Mouse (Mus musculus) forebrain, embryonic 14.5 days (tissue): ENCODE measurements around the gene Krtap28-13. TPM values are rescaled to one million over a fixed set of nuclear protein-coding genes. Genes with fewer than 3 reads are reported as not detected.
A peak's percentile ranks its signal among the peaks of the same experiment; 100 is the strongest.

Source experiments
- ATAC-seq: fragments of 200-750 bp; cut with Nextera tagmentation; 2 replicates; pipeline ENCODE4 v1.8.0; 2017; ENCODE audit warnings: mild to moderate bottlenecking, moderate library complexity
- DNase-seq: peaks from one replicate; pipeline ENCODE4 v3.0.0-alpha.2; 2015; ENCODE audit warnings: low spot score
- H3K27ac ChIP-seq: fragments of 300-500 bp; sonication (generic); 2 replicates; pipeline ENCODE4 v1.5.1; 2014; ENCODE audit warnings: low read depth, mild to moderate bottlenecking, control low read depth, low read length, moderate library complexity
- H3K27me3 ChIP-seq: fragments of 300-500 bp; sonication (generic); replicated peaks from 2 replicates; pipeline ENCODE4 v1.6.1; 2014; ENCODE audit warnings: low read length, control low read depth, mixed read lengths; ENCODE audit not compliant: control insufficient read depth, insufficient read depth
- H3K36me3 ChIP-seq: fragments of 300-500 bp; sonication (generic); 2 replicates; pipeline ENCODE4 v1.6.1; 2014; ENCODE audit warnings: low read length, control low read depth; ENCODE audit not compliant: control insufficient read depth, insufficient read depth
- H3K4me1 ChIP-seq: fragments of 300-500 bp; sonication (generic); 2 replicates; pipeline ENCODE4 v1.6.1; 2014; ENCODE audit warnings: antibody characterized with exemption, low read length, control low read depth; ENCODE audit not compliant: control insufficient read depth, insufficient read depth
- H3K4me2 ChIP-seq: fragments of 300-500 bp; sonication (generic); 2 replicates; pipeline ENCODE4 v1.6.1; 2014; ENCODE audit warnings: mild to moderate bottlenecking, control low read depth, low read length
- H3K4me3 ChIP-seq: fragments of 300-500 bp; sonication (generic); 2 replicates; pipeline ENCODE4 v1.5.1; 2014; ENCODE audit warnings: low read depth, low read length, control low read depth
- H3K9ac ChIP-seq: fragments of 300-500 bp; sonication (generic); 2 replicates; pipeline ENCODE4 v1.6.1; 2014; ENCODE audit warnings: mild to moderate bottlenecking, low read length, control low read depth, moderate library complexity
- H3K9me3 ChIP-seq: fragments of 300-500 bp; sonication (generic); replicated peaks from 2 replicates; pipeline ENCODE4 v1.6.1; 2016; ENCODE audit warnings: low read length, control low read depth, mixed read lengths; ENCODE audit not compliant: control insufficient read depth
- WGBS: fragments of 180-500 bp; shearing (Covaris S2); extraction: QIAGEN DNeasy Blood & Tissue Kit; methylation state at CpG from one replicate; pipeline ENCODE4 v1.1.7; 2014; 5-methylcytosine and 5-hydroxymethylcytosine counted together
- polyA plus RNA-seq: library from polyadenylated mRNA; unstranded; fragments of >200 nt; fragmentation: Nextera tagmentation; extraction: Ambion mirVana; gene quantifications from 2 replicates; pipeline ENCODE4 v1.2.1, GENCODE M21; 2014

The Krtap28-13 gene
- polyA plus RNA-seq, 1 experiment from 2014 or later = not detected

DNA sequence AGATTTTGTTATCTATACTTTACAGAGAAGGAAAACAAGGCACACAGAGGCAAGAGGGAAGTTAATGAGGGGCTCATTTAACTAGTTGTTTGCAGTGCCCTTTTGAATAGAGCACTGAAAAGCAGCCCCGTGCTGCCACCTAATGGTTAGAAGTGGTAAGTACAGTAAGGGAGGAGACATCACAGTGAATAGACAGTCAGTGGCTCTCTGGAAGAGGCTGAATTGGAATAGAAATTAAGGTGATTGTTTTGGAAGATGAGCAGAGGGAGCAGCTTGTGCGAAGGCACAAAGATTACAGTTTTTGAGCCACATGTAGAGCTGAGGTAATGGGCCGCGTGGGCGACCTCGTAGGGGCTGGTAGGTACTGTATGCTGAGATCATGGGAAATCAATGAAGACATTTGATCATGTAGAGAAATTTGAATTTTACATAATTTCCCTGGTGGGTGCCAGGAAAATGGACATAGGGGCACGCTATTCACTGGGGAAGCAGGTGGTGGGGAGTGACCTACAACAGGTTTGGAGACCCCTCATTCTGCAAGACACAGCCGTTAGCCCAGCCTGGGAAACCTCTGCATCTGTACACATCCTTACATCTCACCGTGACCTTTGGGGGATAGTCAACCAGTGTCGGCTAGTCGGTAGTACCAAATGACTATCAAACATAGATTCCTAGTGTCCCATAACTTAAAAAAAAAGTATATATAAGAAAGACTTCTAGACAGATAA lies 15.6 kb downstream of the Krtap28-13 start:
- Histone ChIP-seq H3K4me1 (no peaks in the 10 kb centered on the region), H3K27me3 (no peaks in the 10 kb centered on the region), H3K4me3 (0 out of 2 replicates have a peak overlapping the region, but pooled peaks have one; percentile 1), H3K9me3 (no peaks in the 10 kb centered on the region), H3K36me3 (no peaks in the 10 kb centered on the region), H3K27ac (no peak overlapping the region), H3K4me2 (peak overlapping the region; percentile 41), H3K9ac (peak overlapping the region; percentile 29; the same call in 1 of the 2 replicates)
- peak; percentile 93 for ATAC-seq
- peak; percentile 90 for DNase-seq
- 48% methylated on average over 11 of the region's 11 CpGs for WGBS

DNA sequence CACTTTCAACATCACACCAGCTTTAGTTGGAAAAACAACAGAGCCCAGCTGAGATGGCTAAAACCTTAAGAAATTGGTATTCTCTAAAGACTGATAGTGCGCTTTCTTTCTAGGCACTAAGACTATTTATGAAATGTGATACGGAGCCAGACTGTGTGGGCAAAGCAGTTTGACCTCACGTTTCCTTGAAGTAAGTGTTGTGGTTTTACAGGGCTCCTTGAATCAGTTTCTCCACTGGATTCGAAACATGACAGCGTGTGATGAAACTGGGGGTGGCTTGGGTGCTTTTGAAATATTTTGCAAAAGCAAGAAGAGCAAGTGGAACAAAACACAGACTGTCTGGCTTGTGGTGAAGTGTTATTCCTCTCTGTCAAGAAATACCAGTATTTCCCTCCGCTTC lies 16.3 kb downstream of the Krtap28-13 start:
- no peaks in the 10 kb centered on the region for H3K9me3 ChIP-seq
- H3K9ac ChIP-seq = no peak overlapping the region
- no peaks in the 10 kb centered on the region for H3K4me1 ChIP-seq
- H3K36me3 ChIP-seq = no peaks in the 10 kb centered on the region
- H3K27ac ChIP-seq = no peak overlapping the region
- H3K4me3 ChIP-seq = no peak overlapping the region
- DNase-seq (no peak), ATAC-seq (no peak)
- no peak overlapping the region for H3K4me2 ChIP-seq
- no peaks in the 10 kb centered on the region for H3K27me3 ChIP-seq
- 88% methylated on average over 6 of the region's 6 CpGs for WGBS

DNA sequence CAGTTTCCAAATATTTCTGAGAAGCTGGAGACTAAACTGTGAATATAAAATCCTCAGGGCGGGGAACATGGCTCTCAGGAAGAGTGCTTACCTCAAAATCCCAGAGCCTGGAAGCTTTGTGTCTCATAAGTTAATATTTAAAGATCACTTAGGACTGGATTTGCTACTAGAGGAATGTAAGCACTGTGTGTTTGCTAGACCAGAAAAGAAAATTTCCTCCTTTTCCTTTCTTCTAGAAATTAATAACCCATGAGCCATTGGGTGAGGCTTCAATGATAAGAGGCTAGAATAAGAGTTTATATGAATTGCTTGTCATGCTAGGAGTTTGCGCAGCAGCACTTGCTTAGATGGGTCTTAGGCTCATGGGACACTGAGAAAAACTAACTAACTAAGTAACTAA lies 24.1 kb downstream of the Krtap28-13 start:
- no peak overlapping the region for H3K4me3 ChIP-seq
- 86% methylated on average over 2 of the region's 2 CpGs for WGBS
- H3K9ac ChIP-seq = no peak overlapping the region
- no peaks in the 10 kb centered on the region for H3K27me3 ChIP-seq
- ATAC-seq = no peak
- H3K36me3 ChIP-seq = no peaks in the 10 kb centered on the region
- no peak overlapping the region for H3K27ac ChIP-seq
- no peak overlapping the region for H3K4me2 ChIP-seq
- DNase-seq = no peak
- no peaks in the 10 kb centered on the region for H3K9me3 ChIP-seq
- no peaks in the 10 kb centered on the region for H3K4me1 ChIP-seq

GRCm38 (mm10) chr1:83091268-83091667 lies 30.5 kb downstream of the Krtap28-13 start:
- H3K4me3 ChIP-seq = no peak overlapping the region
- ATAC-seq (no peak), DNase-seq (no peak)
- no peaks in the 10 kb centered on the region for H3K4me1 ChIP-seq
- no peaks in the 10 kb centered on the region for H3K27me3 ChIP-seq
- H3K36me3 ChIP-seq = no peaks in the 10 kb centered on the region
- no peak overlapping the region for H3K4me2 ChIP-seq
- no peak overlapping the region for H3K27ac ChIP-seq
- H3K9ac ChIP-seq = no peak overlapping the region
- WGBS = 76% methylated on average over 3 of the region's 3 CpGs
- no peaks in the 10 kb centered on the region for H3K9me3 ChIP-seq

GRCm38 (mm10) chr1:83096935-83097334 lies 36.2 kb downstream of the Krtap28-13 start:
- no peak overlapping the region for H3K4me3 ChIP-seq
- H3K9ac ChIP-seq = no peak overlapping the region
- no peak for DNase-seq
- no peak overlapping the region for H3K27ac ChIP-seq
- no peaks in the 10 kb centered on the region for H3K9me3 ChIP-seq
- no peaks in the 10 kb centered on the region for H3K27me3 ChIP-seq
- H3K4me2 ChIP-seq = no peak overlapping the region
- H3K4me1 ChIP-seq = peaks cover 5% of the 10 kb centered on the region; the same call in 1 of the 2 replicates
- 72% methylated on average over 4 of the region's 4 CpGs for WGBS
- ATAC-seq = no peak
- no peaks in the 10 kb centered on the region for H3K36me3 ChIP-seq

- no peak overlapping the region for H3K4me2 ChIP-seq
- 37% methylated on average over 2 of the region's 2 CpGs for WGBS
- no peak for DNase-seq
- peaks cover 6% of the 10 kb centered on the region; the same call in 1 of the 2 replicates for H3K4me1 ChIP-seq
- H3K9me3 ChIP-seq = no peaks in the 10 kb centered on the region
- H3K9ac ChIP-seq = no peak overlapping the region
- H3K36me3 ChIP-seq = no peaks in the 10 kb centered on the region
- H3K4me3 ChIP-seq = no peak overlapping the region
- H3K27ac ChIP-seq = no peak overlapping the region
- H3K27me3 ChIP-seq = no peaks in the 10 kb centered on the region
- peak; percentile 20; the same call in 1 of the 2 replicates for ATAC-seq
Measured at GRCm38 (mm10) chr1:83099160-83099559, 38.4 kb downstream of the Krtap28-13 start.

GRCm38 (mm10) chr1:83099580-83100137 lies 38.9 kb downstream of the Krtap28-13 start:
- WGBS = 63% methylated on average over 7 of the region's 7 CpGs
- Histone ChIP-seq H3K4me3 (no peak overlapping the region), H3K27ac (no peak overlapping the region), H3K4me2 (no peak overlapping the region), H3K27me3 (no peaks in the 10 kb centered on the region), H3K4me1 (peaks cover 6% of the 10 kb centered on the region; the same call in 1 of the 2 replicates), H3K36me3 (no peaks in the 10 kb centered on the region), H3K9me3 (no peaks in the 10 kb centered on the region), H3K9ac (no peak overlapping the region)
- DNase-seq = no peak
- ATAC-seq = no peak

DNA sequence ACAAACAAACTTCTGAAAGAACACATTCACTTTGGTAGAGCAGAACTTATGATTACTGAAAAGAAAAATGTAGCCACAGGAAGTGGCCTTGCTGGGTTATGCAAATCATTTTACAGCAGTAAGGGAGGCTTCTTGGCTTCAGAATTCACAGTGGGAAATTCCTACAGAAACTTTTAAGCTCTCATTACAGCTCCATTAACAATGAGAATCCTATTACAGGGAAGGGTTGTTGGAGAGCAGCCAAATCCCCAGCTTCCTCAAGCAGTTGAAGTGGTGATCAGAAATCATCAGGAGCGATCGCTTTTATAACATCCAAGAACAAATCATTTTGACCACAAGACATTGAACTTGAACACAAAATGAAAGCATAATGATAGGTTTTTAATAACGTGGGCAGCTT lies 41.2 kb downstream of the Krtap28-13 start:
- Histone ChIP-seq H3K4me3 (no peak overlapping the region), H3K36me3 (no peaks in the 10 kb centered on the region), H3K9ac (no peak overlapping the region), H3K27ac (no peak overlapping the region), H3K4me2 (no peak overlapping the region), H3K9me3 (no peaks in the 10 kb centered on the region), H3K4me1 (peaks cover 6% of the 10 kb centered on the region; the same call in 1 of the 2 replicates), H3K27me3 (no peaks in the 10 kb centered on the region)
- peak; percentile 82 for DNase-seq
- WGBS = 8% methylated on average over 3 of the region's 3 CpGs
- ATAC-seq = peak; percentile 48; the same call in 1 of the 2 replicates

GRCm38 (mm10) chr1:83105464-83105863 lies 44.7 kb downstream of the Krtap28-13 start:
- no peaks in the 10 kb centered on the region for H3K9me3 ChIP-seq
- H3K4me1 ChIP-seq = peaks cover 6% of the 10 kb centered on the region; the same call in 1 of the 2 replicates
- H3K27me3 ChIP-seq = no peaks in the 10 kb centered on the region
- no peak overlapping the region for H3K4me2 ChIP-seq
- H3K9ac ChIP-seq = no peak overlapping the region
- H3K27ac ChIP-seq = no peak overlapping the region
- H3K4me3 ChIP-seq = no peak overlapping the region
- no peaks in the 10 kb centered on the region for H3K36me3 ChIP-seq
- ATAC-seq (no peak), DNase-seq (no peak)
- WGBS = 74% methylated on average over 1 of the region's 1 CpGs
